Mouse (Mus musculus) embryonic facial prominence, embryonic 13.5 days (tissue): ENCODE data around the gene Gm28308. TPM values are rescaled to one million over a fixed set of nuclear protein-coding genes. Genes with fewer than 3 reads are reported as not detected.

ENCODE experiments used
- ATAC-seq: fragments of 200-750 bp; cut with Nextera tagmentation; 2 replicates; pipeline ENCODE4 v1.8.0; 2017; ENCODE audit warnings: low read depth; ENCODE audit not compliant: insufficient number of reproducible peaks, insufficient read depth, low FRiP score, low TSS enrichment
- H3K27ac ChIP-seq: fragments of 300-500 bp; sonication (generic); 2 replicates; pipeline ENCODE4 v1.5.1; 2015; ENCODE audit warnings: moderate library complexity, mild to moderate bottlenecking, inconsistent platforms
- H3K27me3 ChIP-seq: fragments of 300-500 bp; sonication (generic); 2 replicates; pipeline ENCODE4 v1.6.1; 2015; ENCODE audit warnings: mild to moderate bottlenecking, inconsistent platforms
- H3K36me3 ChIP-seq: fragments of 300-500 bp; sonication (generic); 2 replicates; pipeline ENCODE4 v1.6.1; 2015; ENCODE audit warnings: mild to moderate bottlenecking, inconsistent platforms
- H3K4me1 ChIP-seq: fragments of 300-500 bp; sonication (generic); 2 replicates; pipeline ENCODE4 v1.6.1; 2015; ENCODE audit warnings: inconsistent platforms
- H3K4me2 ChIP-seq: fragments of 300-500 bp; sonication (generic); 2 replicates; pipeline ENCODE4 v1.6.1; 2015; ENCODE audit warnings: moderate library complexity, mild to moderate bottlenecking, inconsistent platforms
- H3K4me3 ChIP-seq: fragments of 300-500 bp; sonication (generic); 2 replicates; pipeline ENCODE4 v1.5.1; 2015; ENCODE audit warnings: mild to moderate bottlenecking, inconsistent platforms
- H3K9ac ChIP-seq: fragments of 300-500 bp; sonication (generic); 2 replicates; pipeline ENCODE4 v1.6.1; 2015; ENCODE audit warnings: mild to moderate bottlenecking, inconsistent platforms
- H3K9me3 ChIP-seq: fragments of 300-500 bp; sonication (generic); 2 replicates; pipeline ENCODE4 v1.6.1; 2016; ENCODE audit warnings: inconsistent platforms
- WGBS: fragments of 180-500 bp; shearing (Covaris S2); methylation state at CpG from one replicate; pipeline ENCODE4 v1.1.7; 2015; ENCODE audit warnings: mixed read lengths; 5-methylcytosine and 5-hydroxymethylcytosine counted together
- polyA plus RNA-seq: library from polyadenylated mRNA; unstranded; fragments of >200 nt; fragmentation: Nextera tagmentation; extraction: Ambion mirVana; gene quantifications from 2 replicates; pipeline ENCODE4 v1.2.1, GENCODE M21; 2015

Gene Gm28308
- polyA plus RNA-seq, 1 experiment from 2014 or later, result not detected

GRCm38 (mm10) chr6:52159164-52159761, 53.9 kb downstream of the Gm28308 start:
- no peak for ATAC-seq
- Histone ChIP-seq H3K27me3 (peaks cover 98% of the 10 kb centered on the region), H3K9me3 (no peaks in the 10 kb centered on the region), H3K4me1 (peaks cover 15% of the 10 kb centered on the region), H3K36me3 (no peaks in the 10 kb centered on the region), H3K9ac (no peak overlapping the region), H3K27ac (no peak overlapping the region), H3K4me2 (peak overlapping the region; percentile 97), H3K4me3 (peak overlapping the region; percentile 57)
- 2% methylated on average over 12 of the region's 12 CpGs for WGBS

GRCm38 (mm10) chr6:52158276-52159051, 54.7 kb downstream of the Gm28308 start, which contains the start of gene Hoxa1:
Gene Hoxa1 (minus strand): TSS chr6:52158317.
- Histone ChIP-seq H3K4me3 (peak within 1 kb of the TSS; percentile 57), H3K27ac (no peak within 1 kb of the TSS), H3K36me3 (no peaks in the 10 kb centered on the region), H3K9ac (peak within 1 kb of the TSS; percentile 59), H3K9me3 (no peaks in the 10 kb centered on the region), H3K4me1 (peaks cover 15% of the 10 kb centered on the region), H3K4me2 (peak within 1 kb of the TSS; percentile 97), H3K27me3 (peaks cover 98% of the 10 kb centered on the region)
- ATAC-seq, result peak; percentile 76
- under 1% methylated on average over 55 of the region's 55 CpGs for WGBS

- no peaks in the 10 kb centered on the region for H3K9me3 ChIP-seq
- H3K36me3 ChIP-seq, result no peaks in the 10 kb centered on the region
- peaks cover 98% of the 10 kb centered on the region for H3K27me3 ChIP-seq
- H3K27ac ChIP-seq, result no peak overlapping the region
- H3K4me3 ChIP-seq, result peak overlapping the region; percentile 57
- H3K4me2 ChIP-seq, result peak overlapping the region; percentile 97
- WGBS, result 1% methylated on average over 32 of the region's 32 CpGs
- H3K9ac ChIP-seq, result no peak overlapping the region
- ATAC-seq, result no peak
- peaks cover 15% of the 10 kb centered on the region for H3K4me1 ChIP-seq
Observed at GRCm38 (mm10) chr6:52157466-52158275, 55.5 kb downstream of the Gm28308 start.

- no peaks in the 10 kb centered on the region for H3K36me3 ChIP-seq
- no peak overlapping the region for H3K4me3 ChIP-seq
- 3% methylated on average over 20 of the region's 20 CpGs for WGBS
- H3K27ac ChIP-seq, result no peak overlapping the region
- no peak overlapping the region for H3K9ac ChIP-seq
- no peak overlapping the region for H3K4me2 ChIP-seq
- no peak for ATAC-seq
- H3K4me1 ChIP-seq, result peaks cover 15% of the 10 kb centered on the region
- no peaks in the 10 kb centered on the region for H3K9me3 ChIP-seq
- H3K27me3 ChIP-seq, result peaks cover 99% of the 10 kb centered on the region
Observed at GRCm38 (mm10) chr6:52156551-52157200, 56.5 kb downstream of the Gm28308 start.

- Histone ChIP-seq H3K9ac (no peak overlapping the region), H3K4me3 (no peak overlapping the region), H3K27me3 (peaks cover 100% of the 10 kb centered on the region), H3K4me2 (no peak overlapping the region), H3K9me3 (no peaks in the 10 kb centered on the region), H3K4me1 (peaks cover 19% of the 10 kb centered on the region), H3K27ac (no peak overlapping the region), H3K36me3 (no peaks in the 10 kb centered on the region)
- WGBS, result 42% methylated on average over 3 of the region's 3 CpGs
- ATAC-seq, result no peak
Observed at GRCm38 (mm10) chr6:52155471-52155870, 57.7 kb downstream of the Gm28308 start.

GRCm38 (mm10) chr6:52154044-52154443, 59.1 kb downstream of the Gm28308 start:
- Histone ChIP-seq H3K9ac (no peak overlapping the region), H3K4me1 (peaks cover 18% of the 10 kb centered on the region), H3K36me3 (no peaks in the 10 kb centered on the region), H3K27ac (no peak overlapping the region), H3K9me3 (peaks cover 4% of the 10 kb centered on the region; the same call in 1 of the 2 replicates), H3K4me2 (no peak overlapping the region), H3K27me3 (peaks cover 100% of the 10 kb centered on the region), H3K4me3 (no peak overlapping the region)
- no peak for ATAC-seq
- WGBS, result 7% methylated on average over 5 of the region's 5 CpGs

GRCm38 (mm10) chr6:52153270-52153669, 59.9 kb downstream of the Gm28308 start:
- H3K27ac ChIP-seq, result no peak overlapping the region
- WGBS, result 3% methylated on average over 6 of the region's 6 CpGs
- no peak overlapping the region for H3K4me2 ChIP-seq
- H3K4me1 ChIP-seq, result peaks cover 10% of the 10 kb centered on the region
- peaks cover 4% of the 10 kb centered on the region; the same call in 1 of the 2 replicates for H3K9me3 ChIP-seq
- H3K27me3 ChIP-seq, result peaks cover 99% of the 10 kb centered on the region
- no peak overlapping the region for H3K9ac ChIP-seq
- H3K36me3 ChIP-seq, result no peaks in the 10 kb centered on the region
- ATAC-seq, result no peak
- H3K4me3 ChIP-seq, result no peak overlapping the region

- Histone ChIP-seq H3K27me3 (peaks cover 99% of the 10 kb centered on the region), H3K9ac (no peak overlapping the region), H3K9me3 (peaks cover 4% of the 10 kb centered on the region; the same call in 1 of the 2 replicates), H3K4me2 (no peak overlapping the region), H3K36me3 (no peaks in the 10 kb centered on the region), H3K27ac (no peak overlapping the region), H3K4me1 (peaks cover 5% of the 10 kb centered on the region; the same call in 1 of the 2 replicates), H3K4me3 (no peak overlapping the region)
- 3% methylated on average over 16 of the region's 16 CpGs for WGBS
- no peak for ATAC-seq
Observed at GRCm38 (mm10) chr6:52152226-52153193, 60.6 kb downstream of the Gm28308 start.

GRCm38 (mm10) chr6:52151571-52151970, 61.6 kb downstream of the Gm28308 start:
- ATAC-seq, result no peak
- WGBS, result 3% methylated on average over 4 of the region's 4 CpGs
- Histone ChIP-seq H3K9ac (no peak overlapping the region), H3K27me3 (peaks cover 99% of the 10 kb centered on the region), H3K4me2 (no peak overlapping the region), H3K9me3 (peaks cover 4% of the 10 kb centered on the region; the same call in 1 of the 2 replicates), H3K4me3 (no peak overlapping the region), H3K27ac (no peak overlapping the region), H3K4me1 (peaks cover 5% of the 10 kb centered on the region; the same call in 1 of the 2 replicates), H3K36me3 (no peaks in the 10 kb centered on the region)

GRCm38 (mm10) chr6:52150401-52150966, 62.7 kb downstream of the Gm28308 start:
- H3K4me3 ChIP-seq, result no peak overlapping the region
- H3K4me1 ChIP-seq, result peaks cover 5% of the 10 kb centered on the region; the same call in 1 of the 2 replicates
- peaks cover 94% of the 10 kb centered on the region for H3K27me3 ChIP-seq
- no peak for ATAC-seq
- no peak overlapping the region for H3K27ac ChIP-seq
- WGBS, result 3% methylated on average over 16 of the region's 16 CpGs
- H3K4me2 ChIP-seq, result no peak overlapping the region
- H3K9me3 ChIP-seq, result peaks cover 4% of the 10 kb centered on the region; the same call in 1 of the 2 replicates
- H3K36me3 ChIP-seq, result no peaks in the 10 kb centered on the region
- no peak overlapping the region for H3K9ac ChIP-seq
